In genomic region chr19:44755378-44755692, GRCm38 (mm10) we compare ENCODE assay signal across 12 mouse cellular contexts. TPM values are rescaled to one million over a fixed set of nuclear protein-coding genes. Genes with fewer than 3 reads are reported as not detected.
DNase-seq lines count a peak whose midpoint lies in the region; ATAC-seq and TF ChIP-seq lines count a peak whose summit lies in the region.
"Had no signal": no experiment of that assay in that cellular context is flagged by ENCODE, and none has a peak within 500 bp of the region (broad histone marks: within the 10 kb centered on the region; RNA-seq: fewer than 3 reads in every experiment).

No protein-coding gene starts in this region.

- WGBS in heart, embryonic 13.5 days = under 1% methylated on average over 13 of the region's 13 CpGs
- WGBS in heart, postnatal 0 days = 0% methylated on average over 13 of the region's 13 CpGs
- WGBS in midbrain, embryonic 12.5 days = 2% methylated on average over 13 of the region's 13 CpGs

- H3K27me3 ChIP-seq in heart, embryonic 13.5 days (replicated peaks) = peaks cover 98% of the 10 kb centered on the region
- peaks cover 100% of the 10 kb centered on the region for H3K27me3 ChIP-seq in heart, postnatal 0 days (ENCODE audit: control insufficient read depth, insufficient read depth, low read length)
- peaks cover 95% of the 10 kb centered on the region for H3K27me3 ChIP-seq in midbrain, embryonic 12.5 days

- H3K4me3 ChIP-seq in heart, embryonic 13.5 days = peak overlapping the region; percentile 52
- 0 out of 2 replicates have a peak overlapping the region, but pooled peaks have one; percentile 3 for H3K4me3 ChIP-seq in brown adipose tissue, adult 24 weeks (ENCODE audit: insufficient read depth, low read depth, low read length)
- H3K4me3 ChIP-seq in heart, postnatal 0 days (ENCODE audit: low read depth, low read length) = peak overlapping the region; percentile 47
- H3K4me3 ChIP-seq in midbrain, embryonic 12.5 days = peak overlapping the region; percentile 43

- intact Hi-C loops in heart, postnatal 14 days (cut with DNase I) = loop anchor here (2.0 to 5.0 kb wide), 3 partner anchors 132 to 477 kb away; no protein-coding TSS in a partner anchor

- H3K9me3 ChIP-seq in heart, embryonic 13.5 days = no peaks in the 10 kb centered on the region
- H3K9me3 ChIP-seq in heart, postnatal 0 days (replicated peaks; ENCODE audit: control insufficient read depth, low read length) = no peaks in the 10 kb centered on the region
- H3K9me3 ChIP-seq in midbrain, embryonic 12.5 days = no peaks in the 10 kb centered on the region

- H3K4me2 ChIP-seq in heart, embryonic 13.5 days = peak overlapping the region; percentile 78
- H3K4me2 ChIP-seq in heart, postnatal 0 days (ENCODE audit: low read depth, low read length) = peak overlapping the region; percentile 67
- peak overlapping the region; percentile 74 for H3K4me2 ChIP-seq in midbrain, embryonic 12.5 days (replicated peaks)

- no peak overlapping the region; the same call in 1 of the 2 replicates for H3K9ac ChIP-seq in heart, embryonic 13.5 days
- H3K9ac ChIP-seq in heart, postnatal 0 days (replicated peaks; ENCODE audit: low read depth, low read length) = no peak overlapping the region
- H3K9ac ChIP-seq in midbrain, embryonic 12.5 days (replicated peaks) = no peak overlapping the region

- TF ChIP-seq EP300 in heart, postnatal 0 days (IDR thresholded peaks at IDR 0.05; ENCODE audit: low read depth) = no peak

- peaks cover 46% of the 10 kb centered on the region for H3K4me1 ChIP-seq in heart, embryonic 13.5 days
- H3K4me1 ChIP-seq in brown adipose tissue, adult 24 weeks (ENCODE audit: control insufficient read depth, insufficient read depth, insufficient read length, low read length) = no peaks in the 10 kb centered on the region; the same call in 1 of the 2 replicates
- H3K4me1 ChIP-seq in heart, postnatal 0 days (ENCODE audit: control insufficient read depth, insufficient read depth) = peaks cover 8% of the 10 kb centered on the region; the same call in 1 of the 2 replicates
- H3K4me1 ChIP-seq in midbrain, embryonic 12.5 days = peaks cover 55% of the 10 kb centered on the region

- no peak for ATAC-seq in heart, embryonic 13.5 days (ENCODE audit: extremely low read depth, insufficient number of reproducible peaks, low FRiP score, low TSS enrichment)
- ATAC-seq in heart, postnatal 0 days (ENCODE audit: insufficient read depth, low read depth) = no peak
- no peak for ATAC-seq in midbrain, embryonic 12.5 days (ENCODE audit: low FRiP score, low read depth)

- no peak overlapping the region for H3K27ac ChIP-seq in heart, embryonic 13.5 days (replicated peaks)
- no peak overlapping the region for H3K27ac ChIP-seq in brown adipose tissue, adult 24 weeks (replicated peaks; ENCODE audit: low read depth, low read length)
- H3K27ac ChIP-seq in heart, postnatal 0 days (ENCODE audit: low read depth) = no peak overlapping the region
- H3K27ac ChIP-seq in midbrain, embryonic 12.5 days (replicated peaks) = no peak overlapping the region

- DNase-seq in heart, postnatal 14 days = no peak
- no peak for DNase-seq in heart, postnatal 0 days (ENCODE audit: low spot score)
- no peak for DNase-seq in thymus, postnatal 14 days
- no peak for DNase-seq in adrenal gland, adult 18-20 months (ENCODE audit: low spot score in 2 of 2)
- DNase-seq in frontal cortex, postnatal 25 days (ENCODE audit: low spot score in 2 of 2) = no peak
- DNase-seq: gastrocnemius, postnatal 25 days had no signal

- no peak for TF ChIP-seq CTCF in heart, postnatal 0 days (IDR thresholded peaks at IDR 0.05; ENCODE audit: low read depth)

- H3K36me3 ChIP-seq in heart, embryonic 13.5 days = no peaks in the 10 kb centered on the region
- H3K36me3 ChIP-seq in heart, postnatal 0 days (replicated peaks; ENCODE audit: control insufficient read depth, insufficient read depth, low read length) = no peaks in the 10 kb centered on the region
- no peaks in the 10 kb centered on the region for H3K36me3 ChIP-seq in midbrain, embryonic 12.5 days

RNA-seq across cellular contexts. Expression of gene Pax2, which starts 0.5 kb away (rescaled TPM):
- polyA plus RNA-seq in heart, embryonic 13.5 days (2015; fragmentation: Nextera tagmentation; extraction: Ambion mirVana) = not detected in 2 replicates
- total RNA-seq in heart, postnatal 14 days (2021) = not detected
- polyA plus RNA-seq in brown adipose tissue, adult 24 weeks (2012; ENCODE audit: insufficient read depth, insufficient read length, missing spikeins) = not detected in 2 replicates
- total RNA-seq in heart, postnatal 0 days (2014; rRNA removed; ENCODE audit: low replicate concordance) = not detected in 2 replicates
- not detected in 2 replicates for polyA plus RNA-seq in heart, postnatal 0 days (2015; fragmentation: Nextera tagmentation; extraction: Ambion mirVana)
- 0.32 and 0.33 TPM in 2 replicates for polyA plus RNA-seq in midbrain, embryonic 12.5 days (2016; fragmentation: Nextera tagmentation; extraction: Ambion mirVana)
- not detected for total RNA-seq in adrenal gland, adult 18-20 months (2021)
- total RNA-seq: adrenal gland, adult 2 months; gastrocnemius, postnatal 25 days; left cerebral cortex, postnatal 10 days; neutrophil, adult 5-6 weeks had no signal
- polyA plus RNA-seq: adrenal gland, adult 2 months had no signal
